Mouse (Mus musculus): ENCODE measurements around the gene Cntnap2. TPM values are rescaled to one million over a fixed set of nuclear protein-coding genes. Genes with fewer than 3 reads are reported as not detected.
"Not testable (repeated sequence)": the region's sequence is repeated elsewhere in the genome, so short reads cannot be mapped to it uniquely, and the experiment has no call there.

Gene Cntnap2
- total and polyA plus RNA-seq, 3 experiments: 0.02 TPM; not detected in 2

GRCm38 (mm10) chr6:47208031-47208430 is 2148.9 kb downstream of the Cntnap2 start:
- H3K36me3 ChIP-seq (ENCODE audit: control insufficient read depth, insufficient read depth, low read length): no peaks in the 10 kb centered on the region
- H3K4me3 ChIP-seq: no peak overlapping the region
- no peaks in the 10 kb centered on the region for H3K79me2 ChIP-seq (replicated peaks; ENCODE audit: control insufficient read depth, insufficient read depth, low read length)
- no peak for TF ChIP-seq POLR2A (IDR thresholded peaks at IDR 0.05; ENCODE audit: insufficient read depth, low read depth, low read length)
- no peak for TF ChIP-seq CTCF (IDR thresholded peaks at IDR 0.05)
- no peak for TF ChIP-seq EP300 (IDR thresholded peaks at IDR 0.05; ENCODE audit: insufficient read depth, low read depth, low read length)
- no peak overlapping the region for H3K27ac ChIP-seq
- H3K27me3 ChIP-seq (ENCODE audit: control insufficient read depth, insufficient read depth, low read length): no peaks in the 10 kb centered on the region
- no peak for DNase-seq
- WGBS: 60% methylated on average over 1 of the region's 1 CpGs
- no peaks in the 10 kb centered on the region for H3K4me1 ChIP-seq (ENCODE audit: control insufficient read depth, insufficient read depth, low read length)
- no peak overlapping the region for H3K9ac ChIP-seq (ENCODE audit: low read depth, low read length)
- intact Hi-C loops (cut with DNase I): no loop called here

- H3K36me3 ChIP-seq (ENCODE audit: control insufficient read depth, insufficient read depth, low read length): no peaks in the 10 kb centered on the region
- H3K27ac ChIP-seq: no peak overlapping the region
- no peak for DNase-seq
- no peaks in the 10 kb centered on the region for H3K79me2 ChIP-seq (replicated peaks; ENCODE audit: control insufficient read depth, insufficient read depth, low read length)
- H3K4me1 ChIP-seq (ENCODE audit: control insufficient read depth, insufficient read depth, low read length): no peaks in the 10 kb centered on the region
- TF ChIP-seq POLR2A (IDR thresholded peaks at IDR 0.05; ENCODE audit: insufficient read depth, low read depth, low read length): no peak
- TF ChIP-seq CTCF (IDR thresholded peaks at IDR 0.05): no peak
- no peak for TF ChIP-seq EP300 (IDR thresholded peaks at IDR 0.05; ENCODE audit: insufficient read depth, low read depth, low read length)
- intact Hi-C loops (cut with DNase I): no loop called here
- no peaks in the 10 kb centered on the region for H3K27me3 ChIP-seq (ENCODE audit: control insufficient read depth, insufficient read depth, low read length)
- H3K9ac ChIP-seq (ENCODE audit: low read depth, low read length): no peak overlapping the region
- H3K4me3 ChIP-seq: no peak overlapping the region
These were observed 2155.6 kb downstream of the Cntnap2 start for GRCm38 (mm10) chr6:47214731-47215130.

- H3K4me1 ChIP-seq (ENCODE audit: control insufficient read depth, insufficient read depth, low read length); H3K27ac ChIP-seq; H3K27me3 ChIP-seq (ENCODE audit: control insufficient read depth, insufficient read depth, low read length); H3K9ac ChIP-seq (ENCODE audit: low read depth, low read length); intact Hi-C loops (cut with DNase I); H3K36me3 ChIP-seq (ENCODE audit: control insufficient read depth, insufficient read depth, low read length); H3K79me2 ChIP-seq (replicated peaks; ENCODE audit: control insufficient read depth, insufficient read depth, low read length); H3K4me3 ChIP-seq; DNase-seq: not testable (repeated sequence)
- 58% methylated on average over 1 of the region's 1 CpGs for WGBS
These were observed 2164.4 kb downstream of the Cntnap2 start for GRCm38 (mm10) chr6:47223578-47223977.

- H3K27me3 ChIP-seq (ENCODE audit: control insufficient read depth, insufficient read depth, low read length); DNase-seq; H3K36me3 ChIP-seq (ENCODE audit: control insufficient read depth, insufficient read depth, low read length); H3K4me1 ChIP-seq (ENCODE audit: control insufficient read depth, insufficient read depth, low read length); H3K27ac ChIP-seq; H3K79me2 ChIP-seq (replicated peaks; ENCODE audit: control insufficient read depth, insufficient read depth, low read length); H3K4me3 ChIP-seq; intact Hi-C loops (cut with DNase I); H3K9ac ChIP-seq (ENCODE audit: low read depth, low read length): not testable (repeated sequence)
- WGBS: 71% methylated on average over 3 of the region's 3 CpGs
These were observed 2166.2 kb downstream of the Cntnap2 start for GRCm38 (mm10) chr6:47225391-47225790.

GRCm38 (mm10) chr6:47227601-47228000 is 2168.4 kb downstream of the Cntnap2 start:
- H3K4me1 ChIP-seq (ENCODE audit: control insufficient read depth, insufficient read depth, low read length): no peaks in the 10 kb centered on the region
- no peak overlapping the region for H3K4me3 ChIP-seq
- H3K9ac ChIP-seq (ENCODE audit: low read depth, low read length): no peak overlapping the region
- H3K27me3 ChIP-seq (ENCODE audit: control insufficient read depth, insufficient read depth, low read length): no peaks in the 10 kb centered on the region
- H3K27ac ChIP-seq: no peak overlapping the region
- no peaks in the 10 kb centered on the region for H3K79me2 ChIP-seq (replicated peaks; ENCODE audit: control insufficient read depth, insufficient read depth, low read length)
- WGBS: 35% methylated on average over 3 of the region's 3 CpGs
- TF ChIP-seq CTCF (IDR thresholded peaks at IDR 0.05) (no peak), POLR2A (IDR thresholded peaks at IDR 0.05; ENCODE audit: insufficient read depth, low read depth, low read length) (no peak), EP300 (IDR thresholded peaks at IDR 0.05; ENCODE audit: insufficient read depth, low read depth, low read length) (no peak)
- H3K36me3 ChIP-seq (ENCODE audit: control insufficient read depth, insufficient read depth, low read length): no peaks in the 10 kb centered on the region
- no peak for DNase-seq
- intact Hi-C loops (cut with DNase I): no loop called here

- no peaks in the 10 kb centered on the region for H3K27me3 ChIP-seq (ENCODE audit: control insufficient read depth, insufficient read depth, low read length)
- H3K36me3 ChIP-seq (ENCODE audit: control insufficient read depth, insufficient read depth, low read length): no peaks in the 10 kb centered on the region
- no peak for TF ChIP-seq POLR2A (IDR thresholded peaks at IDR 0.05; ENCODE audit: insufficient read depth, low read depth, low read length)
- TF ChIP-seq EP300 (IDR thresholded peaks at IDR 0.05; ENCODE audit: insufficient read depth, low read depth, low read length): no peak
- no peak for TF ChIP-seq CTCF (IDR thresholded peaks at IDR 0.05)
- H3K79me2 ChIP-seq (replicated peaks; ENCODE audit: control insufficient read depth, insufficient read depth, low read length): no peaks in the 10 kb centered on the region
- H3K4me3 ChIP-seq: no peak overlapping the region
- intact Hi-C loops (cut with DNase I): no loop called here
- no peak overlapping the region for H3K9ac ChIP-seq (ENCODE audit: low read depth, low read length)
- no peak for DNase-seq
- 70% methylated on average over 7 of the region's 7 CpGs for WGBS
- H3K4me1 ChIP-seq (ENCODE audit: control insufficient read depth, insufficient read depth, low read length): no peaks in the 10 kb centered on the region
- no peak overlapping the region for H3K27ac ChIP-seq
These were observed 2169.6 kb downstream of the Cntnap2 start for GRCm38 (mm10) chr6:47228676-47229317.

Measured in heart, adult 2 months (tissue).